Mouse (Mus musculus) frontal cortex, postnatal 36 days (tissue): ENCODE measurements around the gene Capn8.

Source experiments
- DNase-seq, 2 experiments: peaks; one replicate each; pipeline ENCODE4 v3.0.0; 2022; ENCODE audit warnings: low spot score in 2 of 2

The Capn8 gene

GRCm38 (mm10) chr1:182550761-182551160, 14.0 kb upstream of the Capn8 start:
- no peak for DNase-seq

DNA sequence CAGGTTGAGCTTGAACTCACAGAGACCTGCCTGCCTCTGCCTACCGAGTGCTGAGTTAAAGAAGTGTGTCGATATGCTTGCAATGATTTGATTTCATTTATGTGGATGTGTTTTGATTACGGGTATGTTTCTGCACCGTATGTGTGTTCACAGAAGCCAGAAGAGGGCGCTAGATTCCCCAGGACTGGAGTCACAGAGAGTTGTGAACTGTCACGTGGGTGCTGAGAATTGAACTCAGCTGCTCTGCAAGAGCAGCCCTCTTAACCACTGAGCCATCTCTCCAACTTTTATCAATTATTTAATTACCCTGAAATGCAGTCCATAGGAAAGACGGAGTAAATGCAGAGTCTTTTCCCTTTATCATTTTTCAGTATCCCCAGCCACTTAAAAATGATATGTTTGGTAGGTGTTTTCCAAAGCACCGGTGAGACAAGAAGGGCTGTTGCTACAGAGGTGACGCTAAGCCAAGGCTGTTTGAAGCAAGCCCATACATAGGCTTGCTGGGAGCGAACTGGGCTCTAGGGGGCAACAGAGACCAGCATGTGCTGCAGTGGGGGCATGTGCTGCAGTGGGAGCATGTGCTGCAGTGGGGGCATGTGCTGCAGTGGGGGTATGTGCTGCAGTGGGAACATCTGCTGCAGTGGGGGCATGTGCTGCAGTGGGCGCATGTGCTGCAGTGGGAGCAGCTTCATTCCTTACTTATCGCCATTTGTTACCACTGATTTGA, 11.0 kb upstream of the Capn8 start:
- peak; percentile 52 to 63 for DNase-seq

DNA sequence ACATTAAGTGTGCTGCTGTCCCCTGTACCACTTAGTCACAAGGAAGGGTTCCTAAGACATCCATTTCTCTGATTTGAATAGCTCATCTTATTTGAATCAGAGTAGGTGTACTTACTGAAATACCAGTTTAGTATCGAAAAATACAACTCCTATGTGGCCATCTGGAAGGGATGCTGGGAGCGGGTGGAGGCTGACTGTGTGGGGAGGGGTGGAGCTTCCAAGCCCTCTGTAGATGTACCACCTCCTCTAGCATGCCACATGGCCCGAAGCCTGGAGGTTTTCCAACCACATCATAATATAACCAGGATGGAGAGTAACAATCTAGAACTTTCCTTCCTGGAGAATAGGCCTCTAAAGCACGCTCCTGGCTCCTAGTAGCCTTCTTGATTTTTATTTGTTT, 6.5 kb upstream of the Capn8 start:
- DNase-seq = peak in 1 of 2 experiments; percentile 31

- DNase-seq = no peak
Measured at GRCm38 (mm10) chr1:182559530-182559929, 5.3 kb upstream of the Capn8 start.

GRCm38 (mm10) chr1:182560390-182561098, 4.3 kb upstream of the Capn8 start:
- DNase-seq = peak; percentile 49 to 58

DNA sequence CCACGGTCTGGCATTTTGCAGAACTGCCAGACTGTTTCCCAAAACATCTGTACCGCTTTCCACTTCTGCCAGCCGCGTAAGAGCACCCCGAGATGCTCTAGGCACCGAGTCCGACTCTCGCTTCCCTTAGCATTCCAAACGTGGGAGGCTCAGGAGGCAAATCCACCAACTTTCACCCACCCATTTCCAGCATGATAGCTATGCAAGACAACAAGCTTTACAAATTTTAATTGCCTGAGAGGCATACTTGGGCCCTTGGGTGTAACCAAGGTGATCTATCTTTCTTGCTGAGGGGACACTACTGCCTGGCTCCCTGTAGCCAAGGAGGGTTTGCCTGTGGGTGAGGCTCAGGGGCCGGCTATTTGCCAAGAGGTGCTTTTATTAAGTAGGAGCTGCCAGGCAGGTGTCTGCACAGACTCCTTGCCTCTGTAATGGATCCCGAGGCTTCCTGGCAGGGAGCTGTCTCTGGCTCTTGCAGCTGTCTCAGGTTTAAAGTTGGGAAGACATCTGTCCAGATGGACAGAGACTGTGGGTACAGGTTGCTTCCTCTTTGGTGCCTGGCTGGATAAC, 2.8 kb upstream of the Capn8 start:
- DNase-seq = no peak

DNA sequence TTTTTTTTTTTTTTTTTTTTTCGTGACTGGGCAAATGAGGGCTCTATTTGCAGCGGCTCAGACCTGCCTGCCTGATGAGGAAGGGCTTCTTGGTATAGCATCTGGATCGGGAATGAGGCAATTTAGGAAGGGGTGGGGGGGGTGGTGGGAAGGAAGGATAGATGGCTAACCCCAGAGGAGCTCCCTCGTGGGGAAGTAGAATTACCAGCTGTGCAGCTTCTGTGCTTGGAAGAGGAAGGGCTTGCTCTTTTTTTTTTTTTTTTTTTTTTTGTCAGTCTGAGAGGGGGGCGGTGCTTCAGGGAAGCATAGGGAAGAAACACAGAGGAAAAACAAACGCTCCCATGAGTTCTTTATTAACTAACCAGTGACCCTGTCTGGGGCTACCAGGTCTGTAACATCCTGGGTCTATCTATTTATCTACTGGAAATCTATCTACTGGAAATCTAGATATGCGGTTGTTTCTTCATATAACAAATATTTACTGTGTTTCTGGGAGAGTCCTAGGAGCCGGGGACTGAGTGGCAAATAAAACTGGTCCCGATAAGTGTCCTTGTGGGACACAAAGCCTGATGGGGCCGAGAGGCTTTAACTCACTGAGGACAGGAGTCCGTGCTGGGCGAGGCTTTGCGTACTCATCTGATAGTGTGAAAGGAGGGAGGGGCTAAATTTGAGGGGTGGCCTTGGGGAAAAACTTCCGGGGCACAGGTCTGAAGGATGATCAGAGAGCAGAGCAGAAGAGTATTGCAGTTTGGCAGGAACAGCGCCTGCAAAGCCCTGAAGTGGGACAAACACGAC, 2.0 kb upstream of the Capn8 start:
- no peak for DNase-seq

DNA sequence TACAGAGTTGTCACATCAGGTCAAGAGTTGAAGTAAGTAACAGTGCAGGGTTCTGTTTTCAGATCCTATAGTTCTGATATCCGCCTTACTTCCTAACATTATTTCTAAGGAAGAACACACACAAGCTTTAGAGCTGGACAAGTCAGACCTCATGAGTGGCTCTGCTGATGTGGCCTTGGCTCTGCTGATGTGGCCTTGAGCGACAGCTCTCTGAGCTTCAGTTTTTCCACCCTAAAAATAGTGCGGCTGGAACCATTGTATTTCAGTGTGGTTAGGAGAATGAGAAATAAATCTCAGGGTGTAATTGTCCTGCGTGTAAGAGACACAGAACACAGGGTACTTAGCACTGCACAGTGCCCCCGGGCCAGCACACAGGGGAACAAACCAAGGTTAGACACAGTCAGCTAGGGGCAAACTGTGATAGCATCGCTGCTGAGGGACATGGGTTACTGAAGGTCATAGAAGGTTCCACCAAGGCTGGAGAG, 586 bp downstream of the Capn8 start:
- DNase-seq = no peak

DNA sequence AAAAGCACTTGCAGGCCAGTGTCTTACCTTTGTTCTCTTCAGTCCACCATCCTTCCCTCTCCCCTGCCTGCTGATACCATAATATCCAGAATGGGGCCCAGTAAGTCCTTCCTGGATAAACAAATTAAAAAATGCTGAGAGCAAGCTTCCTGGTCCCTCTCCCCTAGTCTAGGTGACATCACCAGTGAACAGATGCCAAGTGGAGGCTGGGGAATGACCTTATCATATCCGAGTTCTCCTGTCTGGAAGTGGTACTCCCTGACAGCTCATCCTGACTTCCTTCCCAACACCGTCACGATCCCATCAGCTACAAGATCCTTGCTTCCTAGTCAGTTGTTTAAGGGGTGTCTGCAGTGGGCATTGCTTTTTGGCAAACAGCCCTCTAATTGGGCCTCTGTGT, 6.3 kb downstream of the Capn8 start:
- no peak for DNase-seq

DNA sequence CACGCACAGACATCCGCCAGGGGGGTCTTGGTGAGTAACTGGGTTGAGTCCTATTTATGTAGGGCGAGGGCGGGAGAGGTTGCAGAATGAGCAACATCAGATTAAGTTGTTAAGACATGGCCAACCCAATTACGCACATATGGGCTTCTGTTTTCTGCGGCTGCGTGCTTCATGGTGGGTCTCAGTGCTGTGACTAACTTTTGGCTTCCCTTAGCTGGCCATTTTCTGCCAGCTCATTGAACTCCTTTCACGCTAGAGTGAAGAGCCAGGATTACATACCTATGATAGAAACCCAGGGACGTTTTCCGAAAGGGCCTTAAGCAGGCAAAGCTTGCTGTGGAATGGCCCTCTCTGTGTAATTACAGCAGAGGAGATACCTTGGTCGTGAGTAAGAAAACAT, 7.2 kb downstream of the Capn8 start:
- DNase-seq = no peak

GRCm38 (mm10) chr1:182573856-182574665, 9.3 kb downstream of the Capn8 start:
- DNase-seq = peak in 1 of 2 experiments; percentile 18

GRCm38 (mm10) chr1:182574666-182575049, 9.9 kb downstream of the Capn8 start:
- no peak for DNase-seq

DNA sequence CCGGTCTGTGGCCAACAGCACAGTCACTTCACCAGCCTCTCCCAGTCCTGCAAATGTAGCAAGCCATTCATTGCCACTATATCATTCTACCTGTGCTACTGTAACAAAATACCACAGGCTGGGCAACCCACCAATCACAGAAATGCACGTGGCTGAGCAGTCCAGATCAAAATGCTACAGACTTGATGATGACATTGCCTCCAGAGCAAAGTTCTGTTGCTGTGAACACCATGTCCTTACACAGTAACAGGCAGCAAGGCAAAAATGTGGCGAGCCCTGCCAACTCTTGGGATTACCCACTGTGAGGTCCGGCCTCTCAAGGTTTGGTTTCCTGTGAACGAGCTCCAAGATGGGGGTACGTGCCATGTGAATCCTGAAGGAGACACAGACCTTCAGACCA, 19.4 kb downstream of the Capn8 start:
- DNase-seq = no peak

DNA sequence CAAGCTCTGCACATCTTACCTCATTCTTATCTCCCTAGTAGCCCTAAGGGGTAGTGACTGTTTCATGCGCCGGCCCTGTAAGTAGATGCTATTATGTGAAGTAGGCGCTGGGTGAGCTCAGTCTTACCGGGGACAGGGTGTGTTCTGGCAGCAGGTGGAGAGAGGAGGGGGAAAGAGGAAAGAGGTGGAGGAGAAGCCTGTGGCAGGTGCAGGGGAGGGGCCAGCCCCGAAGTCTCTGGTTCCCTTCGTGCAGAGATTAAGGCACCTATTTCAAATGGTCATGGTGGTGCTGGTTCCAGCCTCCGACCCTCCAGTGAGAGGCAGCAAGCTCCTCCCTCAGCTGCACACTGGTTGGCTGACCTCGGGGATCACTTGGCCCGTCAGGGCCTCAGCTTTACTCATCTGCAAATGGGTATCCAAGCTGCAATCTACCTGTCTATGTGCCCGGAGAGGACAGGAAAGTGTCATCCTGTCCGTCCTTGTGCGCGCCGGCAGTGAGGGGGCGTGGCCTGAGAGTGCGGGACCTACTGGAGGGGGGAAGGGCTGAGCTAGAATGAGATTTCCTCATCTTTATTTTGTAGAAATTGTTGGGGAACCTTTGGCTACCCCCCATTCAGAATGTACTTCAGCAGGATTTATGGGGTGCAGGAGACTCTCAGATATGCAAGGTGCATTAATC, 20.5 kb downstream of the Capn8 start:
- DNase-seq = no peak

- DNase-seq = no peak
Measured at GRCm38 (mm10) chr1:182587706-182588105, 22.9 kb downstream of the Capn8 start.

GRCm38 (mm10) chr1:182591491-182591890, 26.7 kb downstream of the Capn8 start:
- no peak for DNase-seq

DNA sequence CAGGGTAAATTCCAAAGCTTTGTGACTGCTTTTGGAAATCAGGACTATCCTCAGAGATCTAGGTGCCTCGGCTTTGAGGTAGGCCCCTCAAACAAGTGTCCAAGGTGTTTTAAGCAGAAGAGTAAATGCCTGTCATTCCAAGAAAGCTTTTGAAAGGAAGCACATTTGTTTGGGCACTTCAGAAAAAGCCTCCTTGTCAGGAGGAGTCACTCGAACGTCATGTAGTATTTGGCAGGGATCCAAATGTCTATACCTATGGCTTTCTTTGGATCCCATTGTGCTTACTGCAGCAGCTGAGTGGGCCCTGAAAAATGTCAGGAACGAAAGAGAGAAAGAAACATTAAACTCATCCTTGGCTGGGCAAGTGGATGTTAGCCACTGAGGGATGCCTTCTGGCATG, 27.6 kb downstream of the Capn8 start:
- DNase-seq = no peak

- DNase-seq = peak in 1 of 2 experiments; percentile 5
Measured at GRCm38 (mm10) chr1:182605330-182606150, 40.7 kb downstream of the Capn8 start.

GRCm38 (mm10) chr1:182609701-182610335, 45.0 kb downstream of the Capn8 start:
- DNase-seq = no peak
